Mouse (Mus musculus) thymus, postnatal 14 days (tissue): ENCODE data around the gene 4932438A13Rik.

ENCODE experiments used
- DNase-seq: peaks from one replicate; pipeline ENCODE4 v3.0.0; 2021

4932438A13Rik gene

DNA sequence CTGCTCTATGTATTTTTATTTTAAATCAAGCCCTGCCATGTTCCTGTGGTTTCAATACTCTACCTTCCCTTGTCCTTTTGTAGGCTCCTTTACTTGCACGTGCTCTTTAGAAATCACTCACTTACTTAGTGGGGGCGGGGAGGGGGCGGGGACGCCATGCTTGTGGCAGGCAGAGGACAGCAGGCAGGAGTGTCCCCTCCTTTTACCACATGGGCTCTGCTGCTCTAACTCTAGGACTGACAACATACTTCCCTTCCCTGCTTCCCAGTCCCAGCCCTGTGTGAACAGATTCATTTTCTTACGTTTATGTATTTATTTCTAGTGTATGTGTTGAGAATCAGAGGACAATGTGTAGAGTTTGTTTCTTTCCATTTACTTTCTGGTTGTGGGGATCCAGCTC lies 78.7 kb downstream of the 4932438A13Rik start:
- DNase-seq, result no peak

DNA sequence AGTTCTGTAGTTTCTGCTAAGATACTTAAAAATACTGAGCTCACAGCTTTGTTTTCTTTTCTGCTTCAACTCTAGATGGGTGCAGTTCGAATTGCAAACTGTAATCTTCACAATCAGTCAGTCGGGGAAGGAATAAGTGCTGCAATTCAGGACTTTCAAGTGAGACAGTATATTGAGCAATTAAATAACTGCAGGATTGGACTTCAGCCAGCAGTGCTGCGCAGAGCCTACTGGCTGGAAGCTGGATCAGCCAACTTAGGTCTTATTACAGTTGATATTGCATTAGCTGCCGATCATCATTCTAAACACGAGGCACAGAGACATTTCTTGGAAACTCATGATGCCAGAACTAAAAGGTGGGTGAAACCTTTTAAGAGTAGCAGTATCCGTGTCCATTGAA lies 79.2 kb downstream of the 4932438A13Rik start:
- no peak for DNase-seq

- no peak for DNase-seq
Observed at GRCm38 (mm10) chr3:36943706-36944105, 80.8 kb downstream of the 4932438A13Rik start.

DNA sequence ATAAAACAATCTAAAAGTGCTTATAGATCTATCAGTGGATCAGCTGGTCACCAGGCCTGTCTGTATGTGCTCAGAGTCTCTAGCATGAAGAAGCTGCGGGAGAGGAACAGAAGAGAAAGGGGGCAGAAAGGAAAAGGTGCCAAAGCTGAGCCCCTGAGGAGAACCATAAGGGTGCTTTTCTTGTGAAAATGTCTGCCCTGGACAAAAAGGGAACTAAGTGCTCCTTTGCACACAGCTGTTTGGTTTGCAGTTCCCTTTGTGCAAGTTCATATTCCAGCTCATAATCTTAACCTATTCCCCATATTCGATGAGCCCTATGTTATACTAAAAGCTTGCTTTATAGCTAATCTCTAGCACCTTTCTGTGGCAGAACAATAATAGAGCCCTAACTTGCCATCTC lies 175.1 kb downstream of the 4932438A13Rik start:
- no peak for DNase-seq

GRCm38 (mm10) chr3:37039811-37040210 lies 176.9 kb downstream of the 4932438A13Rik start:
- no peak for DNase-seq

- no peak for DNase-seq
Observed at GRCm38 (mm10) chr3:37051491-37051890, 188.6 kb downstream of the 4932438A13Rik start.

GRCm38 (mm10) chr3:37063406-37063805 lies 200.5 kb downstream of the 4932438A13Rik start, which contains the start of gene Adad1:
Adad1 (plus strand) TSS chr3:37063527.
- DNase-seq, result no peak

DNA sequence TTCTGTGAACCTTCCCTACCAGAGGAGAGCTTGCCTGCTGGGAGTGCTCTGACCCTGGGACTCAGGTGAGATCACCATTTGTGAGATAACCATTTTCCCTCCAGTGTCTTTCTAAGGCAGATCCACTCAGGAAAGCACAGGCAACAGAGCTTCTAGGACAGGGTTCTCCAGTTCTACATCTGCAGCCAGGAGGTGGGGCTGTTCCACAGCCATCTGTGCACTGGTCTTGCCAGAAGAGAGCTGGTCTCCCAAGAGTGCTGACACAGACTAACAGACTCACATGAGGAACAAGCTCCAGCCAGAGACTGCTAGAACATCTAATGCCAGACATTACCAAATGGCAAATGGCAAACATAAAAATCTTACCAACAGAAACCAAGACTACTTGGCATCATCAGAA lies 210.3 kb downstream of the 4932438A13Rik start:
- peak; percentile 12 for DNase-seq

DNA sequence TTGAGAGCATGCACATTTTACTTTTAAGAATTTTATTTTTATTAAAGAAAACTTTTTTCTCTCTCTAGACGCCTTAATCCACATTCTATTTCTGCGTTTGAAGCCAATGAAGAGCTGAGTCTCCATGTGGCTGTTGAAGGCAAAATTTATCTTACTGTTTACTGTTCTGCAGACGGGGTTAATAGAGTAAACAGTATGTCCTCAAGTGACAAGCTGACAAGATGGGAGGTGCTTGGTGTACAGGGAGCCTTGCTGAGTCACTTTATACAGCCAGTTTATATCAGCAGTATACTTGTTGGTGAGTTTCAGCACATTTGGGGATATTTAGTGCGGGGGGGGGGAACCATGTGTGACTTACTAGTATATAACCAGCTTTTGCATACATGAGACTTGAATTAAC lies 222.0 kb downstream of the 4932438A13Rik start:
- DNase-seq, result no peak

- no peak for DNase-seq
Observed at GRCm38 (mm10) chr3:37090721-37091120, 227.8 kb downstream of the 4932438A13Rik start.
